Comparison of ENCODE assay signal across 31 mouse cellular contexts in genomic region chr14:32871963-32872362, GRCm38 (mm10). TPM values are rescaled to one million over a fixed set of nuclear protein-coding genes. Genes with fewer than 3 reads are reported as not detected.
DNase-seq lines count a peak whose midpoint lies in the region; ATAC-seq and TF ChIP-seq lines count a peak whose summit lies in the region.
"Had no signal": no experiment of that assay in that cellular context is flagged by ENCODE, and none has a peak within 500 bp of the region (broad histone marks: within the 10 kb centered on the region; RNA-seq: fewer than 3 reads in every experiment).

No protein-coding gene starts in this region.

- no peaks in the 10 kb centered on the region for H3K9me3 ChIP-seq in heart, embryonic 12.5 days (replicated peaks)
- no peaks in the 10 kb centered on the region for H3K9me3 ChIP-seq in heart, embryonic 15.5 days (replicated peaks)
- H3K9me3 ChIP-seq in heart, embryonic 10.5 days, result no peaks in the 10 kb centered on the region
- H3K9me3 ChIP-seq in stomach, postnatal 0 days (ENCODE audit: control insufficient read depth, low read length), result no peaks in the 10 kb centered on the region
- H3K9me3 ChIP-seq: forebrain, embryonic 10.5 days; forebrain, embryonic 13.5 days; hindbrain, embryonic 12.5 days; hindbrain, embryonic 15.5 days had no signal

- peak; percentile 33; the same call in 1 of the 2 replicates for ATAC-seq in heart, embryonic 12.5 days (ENCODE audit: insufficient number of reproducible peaks, low FRiP score)
- peak; percentile 78; the same call in 1 of the 2 replicates for ATAC-seq in heart, embryonic 15.5 days (replicated peaks; ENCODE audit: insufficient number of reproducible peaks, insufficient read depth, low FRiP score, low read depth)
- ATAC-seq in stomach, postnatal 0 days (ENCODE audit: low FRiP score, low TSS enrichment), result no peak
- ATAC-seq: forebrain, embryonic 13.5 days; forebrain, embryonic 16.5 days; intestine, postnatal 0 days had no signal

- no peak overlapping the region for H3K27ac ChIP-seq in heart, embryonic 12.5 days (ENCODE audit: poor library complexity, severe bottlenecking)
- 0 out of 2 replicates have a peak overlapping the region, but pooled peaks have one; percentile 17 for H3K27ac ChIP-seq in heart, embryonic 15.5 days
- H3K27ac ChIP-seq in heart, embryonic 10.5 days, result no peak overlapping the region
- H3K27ac ChIP-seq in stomach, postnatal 0 days (replicated peaks), result no peak overlapping the region
- H3K27ac ChIP-seq: forebrain, embryonic 10.5 days; forebrain, embryonic 13.5 days; hindbrain, embryonic 12.5 days; hindbrain, embryonic 15.5 days had no signal

- no peaks in the 10 kb centered on the region for H3K36me3 ChIP-seq in heart, embryonic 12.5 days
- no peaks in the 10 kb centered on the region for H3K36me3 ChIP-seq in heart, embryonic 15.5 days
- H3K36me3 ChIP-seq in heart, embryonic 10.5 days, result no peaks in the 10 kb centered on the region
- no peaks in the 10 kb centered on the region for H3K36me3 ChIP-seq in stomach, postnatal 0 days (ENCODE audit: control insufficient read depth, insufficient read depth, low read length)
- H3K36me3 ChIP-seq: forebrain, embryonic 10.5 days; hindbrain, embryonic 12.5 days; hindbrain, embryonic 15.5 days had no signal

- no peak for DNase-seq in heart, postnatal 10 days
- no peak for DNase-seq in heart, postnatal 25 days (ENCODE audit: low spot score)
- peak; percentile 10 for DNase-seq in heart, postnatal 4 days
- DNase-seq in heart, embryonic 10.5 days (ENCODE audit: low spot score), result no peak
- DNase-seq in R1 (ENCODE audit: low read depth, low spot score), result peak; percentile 9
- DNase-seq in stomach, postnatal 0 days (ENCODE audit: low spot score), result no peak
- DNase-seq: adrenal gland, postnatal 10 days; adrenal gland, postnatal 36 days; B cell, adult 2 months; cerebellum, adult 18-20 months; cerebellum, adult 9-10 months; cerebellum, postnatal 14 days; gastrocnemius, postnatal 10 days; gastrocnemius, postnatal 36 days; kidney, adult 2 months had no signal

- no peak overlapping the region for H3K9ac ChIP-seq in heart, embryonic 12.5 days
- no peak overlapping the region for H3K9ac ChIP-seq in heart, embryonic 15.5 days
- H3K9ac ChIP-seq in stomach, postnatal 0 days (ENCODE audit: low read length), result no peak overlapping the region
- H3K9ac ChIP-seq: forebrain, embryonic 13.5 days; hindbrain, embryonic 12.5 days; hindbrain, embryonic 15.5 days had no signal

- no peak overlapping the region for H3K4me2 ChIP-seq in heart, embryonic 12.5 days
- no peak overlapping the region for H3K4me2 ChIP-seq in heart, embryonic 15.5 days
- no peak overlapping the region for H3K4me2 ChIP-seq in stomach, postnatal 0 days (replicated peaks; ENCODE audit: low read depth)
- H3K4me2 ChIP-seq: forebrain, embryonic 13.5 days; hindbrain, embryonic 12.5 days; hindbrain, embryonic 15.5 days had no signal

- no peak overlapping the region for H3K4me3 ChIP-seq in heart, embryonic 12.5 days
- H3K4me3 ChIP-seq in heart, embryonic 15.5 days, result no peak overlapping the region
- H3K4me3 ChIP-seq in heart, embryonic 10.5 days, result no peak overlapping the region
- H3K4me3 ChIP-seq in stomach, postnatal 0 days (ENCODE audit: low read depth, low read length), result no peak overlapping the region
- H3K4me3 ChIP-seq: forebrain, embryonic 10.5 days; forebrain, embryonic 13.5 days; hindbrain, embryonic 12.5 days; hindbrain, embryonic 15.5 days had no signal

- no peaks in the 10 kb centered on the region for H3K27me3 ChIP-seq in heart, embryonic 12.5 days (replicated peaks)
- H3K27me3 ChIP-seq in heart, embryonic 15.5 days, result no peaks in the 10 kb centered on the region
- H3K27me3 ChIP-seq in heart, embryonic 10.5 days (ENCODE audit: insufficient read depth, poor library complexity, severe bottlenecking), result no peaks in the 10 kb centered on the region
- H3K27me3 ChIP-seq in stomach, postnatal 0 days (ENCODE audit: control insufficient read depth, insufficient read depth, low read length), result no peaks in the 10 kb centered on the region
- H3K27me3 ChIP-seq: forebrain, embryonic 13.5 days; hindbrain, embryonic 12.5 days; hindbrain, embryonic 15.5 days had no signal

- TF ChIP-seq CTCF in stomach, postnatal 0 days (IDR thresholded peaks at IDR 0.05; ENCODE audit: low read depth), result no peak

- WGBS in heart, embryonic 12.5 days, result 56% methylated on average over 5 of the region's 5 CpGs
- 48% methylated on average over 5 of the region's 5 CpGs for WGBS in heart, embryonic 15.5 days
- 54% methylated on average over 5 of the region's 5 CpGs for WGBS in heart, embryonic 10.5 days
- 67% methylated on average over 5 of the region's 5 CpGs for WGBS in stomach, postnatal 0 days

- intact Hi-C loops in heart, postnatal 10 days (cut with DNase I), result no loop called here
- intact Hi-C loops in heart, postnatal 25 days (cut with DNase I), result no loop called here

- H3K4me1 ChIP-seq in heart, embryonic 12.5 days (replicated peaks), result peaks cover 15% of the 10 kb centered on the region
- peaks cover 18% of the 10 kb centered on the region for H3K4me1 ChIP-seq in heart, embryonic 15.5 days (replicated peaks)
- peaks cover 9% of the 10 kb centered on the region; the same call in 1 of the 2 replicates for H3K4me1 ChIP-seq in heart, embryonic 10.5 days
- no peaks in the 10 kb centered on the region for H3K4me1 ChIP-seq in stomach, postnatal 0 days (replicated peaks; ENCODE audit: control insufficient read depth, insufficient read depth)
- H3K4me1 ChIP-seq: forebrain, embryonic 10.5 days; forebrain, embryonic 13.5 days; hindbrain, embryonic 12.5 days; hindbrain, embryonic 15.5 days had no signal

- no peak for TF ChIP-seq EP300 in stomach, postnatal 0 days (optimal IDR thresholded peaks at IDR 0.05)

RNA-seq across cellular contexts. Expression of gene Vstm4, which starts 15.4 kb away (rescaled TPM):
- polyA plus RNA-seq in heart, embryonic 12.5 days (2016; fragmentation: Nextera tagmentation; extraction: Ambion mirVana), result 14.7 and 15.1 TPM in 2 replicates
- 10 to 100 TPM; 19.5 to 24.2 TPM for total RNA-seq in heart, postnatal 10 days (2021)
- 20.3 and 25.4 TPM in 2 replicates for polyA plus RNA-seq in heart, embryonic 15.5 days (2015; fragmentation: Nextera tagmentation; extraction: Ambion mirVana)
- 10 to 100 TPM; 10.2 to 12.4 TPM for total RNA-seq in heart, postnatal 25 days (2021)
- 10 to 100 TPM; 18.6 to 19.4 TPM for total RNA-seq in heart, postnatal 4 days (2021)
- 6.1 and 9.5 TPM in 2 replicates for polyA plus RNA-seq in heart, embryonic 10.5 days (2016; fragmentation: Nextera tagmentation; extraction: Ambion mirVana)
- polyA plus RNA-seq in stomach, postnatal 0 days (2015; fragmentation: Nextera tagmentation; extraction: Ambion mirVana), result 17.2 and 19.0 TPM in 2 replicates
- total RNA-seq: CH12.LX; granulocyte monocyte progenitor cell, adult 5-6 weeks; MEL had no signal

RNA-seq across cellular contexts. Expression of gene Fam170b, which starts 38.2 kb away (rescaled TPM):
- 0.09 and 0.17 TPM in 2 replicates for polyA plus RNA-seq in heart, embryonic 12.5 days (2016; fragmentation: Nextera tagmentation; extraction: Ambion mirVana)
- total RNA-seq in heart, postnatal 10 days (2021), result not detected
- polyA plus RNA-seq in heart, embryonic 15.5 days (2015; fragmentation: Nextera tagmentation; extraction: Ambion mirVana), result 0.11 and 0.13 TPM in 2 replicates
- total RNA-seq in heart, postnatal 25 days (2021), result not detected
- total RNA-seq in heart, postnatal 4 days (2021), result under 1 TPM in 1 of 2 experiments, not detected in 1; 0.16 TPM
- 0.09 TPM in 1 of 2 replicates, not detected in the other for polyA plus RNA-seq in heart, embryonic 10.5 days (2016; fragmentation: Nextera tagmentation; extraction: Ambion mirVana)
- polyA plus RNA-seq in stomach, postnatal 0 days (2015; fragmentation: Nextera tagmentation; extraction: Ambion mirVana), result not detected in 2 replicates
- total RNA-seq: adrenal gland, postnatal 10 days; CH12.LX; gastrocnemius, adult 18-20 months; gastrocnemius, postnatal 10 days; gastrocnemius, postnatal 36 days; granulocyte monocyte progenitor cell, adult 5-6 weeks; hematopoietic stem cell, adult 5-6 weeks; MEL had no signal
- polyA plus RNA-seq: embryonic facial prominence, embryonic 11.5 days; embryonic facial prominence, embryonic 14.5 days; forebrain, embryonic 10.5 days; forebrain, embryonic 13.5 days; forebrain, embryonic 16.5 days; hindbrain, embryonic 12.5 days; intestine, embryonic 14.5 days; intestine, postnatal 0 days; kidney, adult 2 months had no signal

Comparison
In these comparisons a context has a peak if more than half of its experiments do, and no peak if none do; other contexts are left out.
1. DNase-seq: peak in heart, postnatal 4 days (single experiment) and R1 (single experiment); none in heart, postnatal 10 days (0 of 2), heart, postnatal 25 days (single experiment), heart, embryonic 10.5 days (single experiment) and stomach, postnatal 0 days (single experiment).